Mouse (Mus musculus): Measurements from ENCODE around the gene Vps8. TPM values are rescaled to one million over a fixed set of nuclear protein-coding genes. Genes with fewer than 3 reads are reported as not detected.
A peak's percentile ranks its signal among the peaks of the same experiment; 100 is the strongest.

Gene Vps8
- polyA plus RNA-seq, 1 experiment from 2014 or later: 50.5 TPM

- Histone ChIP-seq H3K27ac (peak overlapping the region; percentile 22; the same call in 1 of the 2 replicates), H3K79me2 (ENCODE audit: inconsistent target) (peaks cover 37% of the 10 kb centered on the region), H3K36me3 (ENCODE audit: inconsistent target) (no peaks in the 10 kb centered on the region), H3K4me3 (ENCODE audit: inconsistent target) (peak overlapping the region; percentile 51)
- 1% methylated on average over 45 of the region's 45 CpGs for WGBS (ENCODE audit: missing documents)
Measured at GRCm38 (mm10) chr16:21693981-21694462, 271.1 kb downstream of the Vps8 start.

Other genes with a start within 250 kb of the Vps8 start
- gene Ephb3, start 218.4 kb upstream of the Vps8 start, polyA plus RNA-seq (2018): 0.20 TPM in 1 of 3 replicates, not detected in the others